Mouse (Mus musculus) thymus, adult 2 months (tissue): ENCODE results near the gene Mgat3. TPM values are rescaled to one million over a fixed set of nuclear protein-coding genes. Genes with fewer than 3 reads are reported as not detected.

Source experiments
- DNase-seq: peaks from one replicate; pipeline ENCODE4 v3.0.0; 2021
- H3K27ac ChIP-seq: fragments of 200-500 bp; 2 replicates; pipeline ENCODE4 v1.5.1; 2012; ENCODE audit warnings: low read length, control low read depth; ENCODE audit not compliant: control insufficient read depth, insufficient read depth
- H3K27me3 ChIP-seq: fragments of 200-500 bp; 2 replicates; pipeline ENCODE4 v1.6.1; 2012; ENCODE audit warnings: mild to moderate bottlenecking, low read length, moderate library complexity, mixed read lengths; ENCODE audit not compliant: control insufficient read depth, insufficient read depth
- H3K36me3 ChIP-seq: fragments of 200-500 bp; 2 replicates; pipeline ENCODE4 v1.6.1; 2012; ENCODE audit warnings: mild to moderate bottlenecking, low read length, moderate library complexity; ENCODE audit not compliant: control insufficient read depth, insufficient read depth
- H3K4me1 ChIP-seq: fragments of 200-500 bp; replicated peaks from 2 replicates; pipeline ENCODE4 v1.6.1; 2012; ENCODE audit warnings: low read length; ENCODE audit not compliant: control insufficient read depth, insufficient read depth
- H3K4me3 ChIP-seq: fragments of 200-500 bp; 2 replicates; pipeline ENCODE4 v1.5.1; 2012; ENCODE audit warnings: mild to moderate bottlenecking, low read length, control low read depth, moderate library complexity; ENCODE audit not compliant: control insufficient read depth, insufficient read depth
- CTCF ChIP-seq: fragments of 200-500 bp; IDR thresholded peaks from 2 replicates; pipeline ENCODE4 v1.5.1; 2012; ENCODE audit warnings: mild to moderate bottlenecking, control low read depth, low read length, moderate library complexity, borderline replicate concordance; ENCODE audit not compliant: control insufficient read depth, poor library complexity, insufficient read depth; ENCODE audit errors: extremely low read depth
- POLR2A ChIP-seq: fragments of 200-500 bp; IDR thresholded peaks from 2 replicates; pipeline ENCODE4 v1.6.1; 2012; ENCODE audit warnings: mild to moderate bottlenecking, low read length, control low read depth, moderate library complexity; ENCODE audit not compliant: control insufficient read depth, poor library complexity, insufficient read depth; ENCODE audit errors: extremely low read depth
- WGBS: fragments of 180-500 bp; shearing (Covaris S2); methylation state at CpG from one replicate; pipeline ENCODE4 v1.1.7; 2018; 5-methylcytosine and 5-hydroxymethylcytosine counted together
- polyA plus RNA-seq: library from polyadenylated mRNA; depleted of rRNA; stranded (reverse); fragments of >200 nt; gene quantifications from 2 replicates; pipeline ENCODE4 v1.2.3, GENCODE M21; 2012

The Mgat3 gene
- polyA plus RNA-seq, 1 experiment, result 20.3 TPM

DNA sequence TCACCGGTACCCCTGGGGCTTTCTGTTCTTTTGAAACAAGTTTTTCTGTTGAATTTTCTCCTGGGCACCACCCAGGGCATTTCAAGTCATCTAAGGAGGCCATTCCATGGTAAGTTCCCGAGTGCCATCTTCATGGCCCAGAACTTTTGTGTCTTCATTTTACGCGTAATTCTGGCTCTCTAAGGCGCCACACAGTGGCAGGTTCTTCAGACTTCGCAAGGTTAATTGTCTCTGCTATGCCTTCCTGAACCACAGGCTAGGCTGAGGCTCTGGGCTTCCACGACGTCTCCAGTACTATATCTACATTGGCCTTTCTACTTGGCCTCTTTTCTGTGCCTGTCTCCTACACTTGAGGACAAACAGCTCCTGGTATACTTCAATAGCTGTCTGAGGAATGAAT lies 47.5 kb downstream of the Mgat3 start:
- DNase-seq, result no peak
- Histone ChIP-seq H3K36me3 (no peaks in the 10 kb centered on the region), H3K27ac (no peak overlapping the region), H3K27me3 (no peaks in the 10 kb centered on the region), H3K4me3 (no peak overlapping the region), H3K4me1 (peaks cover 14% of the 10 kb centered on the region)
- TF ChIP-seq CTCF, result no peak
- TF ChIP-seq POLR2A, result no peak
- 76% methylated on average over 8 of the region's 8 CpGs for WGBS

DNA sequence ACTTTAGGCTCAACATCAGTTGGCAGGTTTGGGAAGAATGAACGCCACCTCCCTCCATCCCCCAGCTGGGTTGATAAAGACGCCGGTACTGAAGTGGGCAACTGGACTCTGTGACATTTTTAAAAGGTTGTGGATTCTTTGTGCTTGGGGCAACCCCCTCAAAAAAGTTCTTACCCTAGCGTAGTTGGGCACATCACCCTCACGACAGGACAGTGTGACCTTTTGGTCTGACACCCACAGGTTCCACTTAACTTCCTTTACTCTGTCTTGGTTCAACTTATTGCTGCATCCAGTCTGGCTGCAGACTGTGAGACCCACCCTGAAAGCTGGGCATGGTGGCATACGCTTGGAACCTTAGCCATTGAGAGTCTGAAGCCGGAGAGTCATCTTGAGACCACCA lies 50.2 kb downstream of the Mgat3 start:
- no peak for DNase-seq
- 91% methylated on average over 7 of the region's 7 CpGs for WGBS
- TF ChIP-seq POLR2A (no peak), CTCF (no peak)
- no peak overlapping the region for H3K4me3 ChIP-seq
- no peaks in the 10 kb centered on the region for H3K27me3 ChIP-seq
- no peaks in the 10 kb centered on the region for H3K36me3 ChIP-seq
- peaks cover 9% of the 10 kb centered on the region for H3K4me1 ChIP-seq
- no peak overlapping the region for H3K27ac ChIP-seq

- Histone ChIP-seq H3K4me1 (no peaks in the 10 kb centered on the region), H3K36me3 (no peaks in the 10 kb centered on the region), H3K4me3 (no peak overlapping the region), H3K27me3 (no peaks in the 10 kb centered on the region), H3K27ac (no peak overlapping the region)
- TF ChIP-seq CTCF, result peak; percentile 93
- TF ChIP-seq POLR2A, result no peak
- WGBS, result 29% methylated on average over 9 of the region's 9 CpGs
- peak; percentile 87 for DNase-seq
Measured at GRCm38 (mm10) chr15:80225208-80225607, 51.7 kb downstream of the Mgat3 start.

GRCm38 (mm10) chr15:80225796-80226195 lies 52.3 kb downstream of the Mgat3 start:
- peak; percentile 73 for DNase-seq
- WGBS, result 50% methylated on average over 2 of the region's 2 CpGs
- H3K4me1 ChIP-seq, result no peaks in the 10 kb centered on the region
- no peak for TF ChIP-seq CTCF
- TF ChIP-seq POLR2A, result no peak
- H3K27me3 ChIP-seq, result no peaks in the 10 kb centered on the region
- no peak overlapping the region for H3K27ac ChIP-seq
- H3K4me3 ChIP-seq, result no peak overlapping the region
- no peaks in the 10 kb centered on the region for H3K36me3 ChIP-seq

GRCm38 (mm10) chr15:80228071-80228800 lies 54.7 kb downstream of the Mgat3 start:
- no peak for DNase-seq
- Histone ChIP-seq H3K4me1 (no peaks in the 10 kb centered on the region), H3K4me3 (no peak overlapping the region), H3K36me3 (no peaks in the 10 kb centered on the region), H3K27ac (no peak overlapping the region), H3K27me3 (no peaks in the 10 kb centered on the region)
- TF ChIP-seq CTCF (no peak), POLR2A (no peak)
- WGBS, result 88% methylated on average over 17 of the region's 17 CpGs

GRCm38 (mm10) chr15:80232331-80232730 lies 58.8 kb downstream of the Mgat3 start:
- H3K27ac ChIP-seq, result no peak overlapping the region
- TF ChIP-seq CTCF (no peak), POLR2A (no peak)
- peaks cover 10% of the 10 kb centered on the region for H3K4me1 ChIP-seq
- H3K4me3 ChIP-seq, result no peak overlapping the region
- no peaks in the 10 kb centered on the region for H3K27me3 ChIP-seq
- 89% methylated on average over 2 of the region's 2 CpGs for WGBS
- H3K36me3 ChIP-seq, result peaks cover 16% of the 10 kb centered on the region
- DNase-seq, result no peak
